Mouse (Mus musculus) telencephalon, adult 2 months (tissue): Measurements from ENCODE around the gene Txn1.

Experiments
- DNase-seq: peaks from one replicate; pipeline ENCODE4 v3.0.0-alpha.2; 2011; ENCODE audit warnings: low read depth, low spot score

Gene Txn1

DNA sequence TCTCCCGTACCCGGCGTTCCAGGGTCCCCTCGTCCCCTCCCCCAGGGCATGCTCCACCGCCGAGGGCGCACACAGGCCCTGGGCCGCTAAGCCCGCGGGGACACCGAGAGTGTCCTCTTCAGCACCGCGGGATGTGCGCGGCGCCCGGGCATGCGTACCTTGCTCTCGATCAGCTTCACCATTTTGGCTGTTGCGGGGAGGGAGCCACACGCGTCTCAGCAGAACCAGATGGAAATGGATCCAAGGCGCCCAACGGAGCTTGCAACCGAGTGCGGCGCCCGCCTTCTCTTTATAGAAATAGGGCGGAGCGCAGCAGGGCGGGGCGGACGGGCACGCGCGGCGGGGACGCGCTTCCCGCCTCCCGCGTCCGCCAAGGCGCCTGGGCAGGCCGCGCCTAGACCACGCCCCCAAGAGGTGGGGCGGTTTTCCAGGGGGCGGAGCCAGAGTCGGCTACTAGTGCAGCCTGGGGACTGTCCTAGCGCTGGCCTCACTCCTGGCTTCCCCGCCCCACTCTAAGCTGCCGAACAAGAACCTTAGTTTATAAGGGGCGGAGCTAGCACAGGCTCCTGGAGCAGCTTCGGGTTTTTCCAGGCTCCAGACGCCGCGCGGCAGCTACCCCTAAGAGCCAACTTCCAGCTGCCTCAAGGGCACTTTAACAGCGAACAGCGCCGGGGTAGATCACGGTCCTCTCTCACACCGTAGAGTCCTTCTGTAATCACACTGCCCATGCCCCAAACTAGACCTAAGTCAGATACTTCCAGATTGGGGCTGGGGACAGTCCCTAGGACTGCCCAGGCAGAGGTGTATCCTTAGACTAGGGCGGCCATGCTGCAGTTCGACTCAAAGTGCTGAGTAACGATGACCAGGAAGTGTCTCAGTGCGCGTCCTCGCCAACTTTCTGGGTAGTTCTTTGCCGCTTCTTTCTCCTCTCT lies at the start of gene Txn1:
Gene Txn1, minus strand, starts transcription at position 383 of the 932 bp plus-strand sequence.
- DNase-seq: peak; percentile 93

GRCm38 (mm10) chr4:58003501-58003900 lies 47.3 kb upstream of the Txn1 start:
- DNase-seq: no peak

- no peak for DNase-seq
Measured at GRCm38 (mm10) chr4:57991425-57991824, 35.2 kb upstream of the Txn1 start.

DNA sequence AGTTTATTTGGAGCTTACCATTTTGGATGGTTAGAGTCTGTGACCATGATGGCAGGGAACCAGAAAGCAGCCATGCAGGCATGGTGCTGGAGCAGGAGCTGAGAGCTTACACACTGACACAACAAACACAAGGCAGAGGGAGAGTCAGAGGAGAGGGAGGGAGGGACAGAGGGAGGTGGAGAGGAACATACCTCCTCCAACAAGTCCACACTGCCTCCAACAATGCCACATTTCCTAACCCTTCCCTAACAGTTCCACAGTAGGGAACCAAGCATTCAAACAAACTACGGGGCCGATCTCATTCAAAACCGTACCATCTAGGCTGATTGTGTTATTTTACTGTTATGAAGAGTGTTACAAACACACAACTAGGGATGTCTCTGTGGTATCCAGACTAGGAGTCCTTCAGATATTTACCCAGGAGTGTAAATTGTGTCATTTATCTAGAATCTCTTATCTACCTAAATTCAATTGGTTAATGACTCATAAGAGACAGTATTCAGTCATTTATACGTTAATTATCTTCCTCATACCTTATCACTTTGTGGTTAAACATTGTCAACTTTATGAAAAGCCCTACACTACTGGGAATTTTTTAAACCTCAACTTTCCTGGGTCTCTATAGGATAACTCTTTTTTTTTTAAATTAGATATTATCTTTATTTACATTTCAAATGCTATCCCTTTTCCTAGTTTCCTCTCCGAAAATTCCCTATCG lies 18.3 kb upstream of the Txn1 start:
- DNase-seq: no peak

DNA sequence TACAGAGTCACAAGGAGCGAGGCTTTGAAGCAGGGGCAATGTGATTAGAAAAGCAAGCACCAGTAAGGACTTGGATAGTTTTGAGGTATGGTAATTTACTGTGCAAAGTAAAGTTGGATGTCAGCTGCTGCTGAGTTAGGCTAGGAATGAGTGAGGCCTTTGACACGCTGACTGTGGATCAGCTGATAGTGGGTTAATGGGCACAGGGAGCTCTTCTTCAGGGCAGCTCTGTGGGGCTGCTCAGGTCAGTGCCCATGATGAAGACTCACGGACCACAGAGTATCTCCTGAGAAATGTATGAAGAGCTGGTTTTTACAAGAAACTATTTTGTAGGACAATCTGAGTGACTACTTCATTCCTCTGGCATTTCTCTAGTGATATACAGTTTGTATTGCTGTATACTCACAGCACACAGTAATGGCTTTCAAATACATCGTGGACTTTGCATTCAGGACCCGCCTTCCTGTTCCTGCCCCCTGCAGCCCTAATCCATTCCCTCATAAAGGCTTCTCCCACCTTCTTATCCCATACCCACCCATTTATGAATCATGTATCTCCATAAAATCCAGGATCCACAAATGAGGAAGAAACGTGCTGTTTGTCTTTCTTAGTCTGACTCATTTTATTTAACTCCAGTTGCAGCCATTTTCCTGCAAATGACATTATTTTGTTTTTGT lies 17.5 kb upstream of the Txn1 start:
- no peak for DNase-seq

- no peak for DNase-seq
Measured at GRCm38 (mm10) chr4:57970285-57970684, 14.1 kb upstream of the Txn1 start.

GRCm38 (mm10) chr4:57967195-57967594 lies 11.0 kb upstream of the Txn1 start:
- DNase-seq: no peak

DNA sequence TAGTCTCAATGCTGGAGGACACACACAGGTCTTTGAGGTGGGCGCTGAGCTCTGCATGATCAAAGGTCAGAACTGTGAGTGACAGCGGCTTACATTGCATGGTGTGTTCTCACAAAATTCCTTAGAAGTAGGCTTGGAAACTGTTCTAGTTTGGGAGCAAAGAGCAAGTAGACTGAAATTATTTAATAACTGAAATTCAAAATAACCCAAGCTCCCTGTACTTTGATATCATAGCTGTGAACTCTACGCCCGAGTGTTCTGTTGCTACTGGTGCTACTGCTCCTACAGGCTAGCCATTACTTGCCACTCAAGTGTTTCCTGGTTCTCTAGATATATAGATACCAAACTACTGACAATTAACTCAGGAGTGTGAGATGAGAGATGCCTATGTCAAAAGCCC lies 9.3 kb upstream of the Txn1 start:
- DNase-seq: no peak

- no peak for DNase-seq
Measured at GRCm38 (mm10) chr4:57964143-57964542, 7.9 kb upstream of the Txn1 start.

DNA sequence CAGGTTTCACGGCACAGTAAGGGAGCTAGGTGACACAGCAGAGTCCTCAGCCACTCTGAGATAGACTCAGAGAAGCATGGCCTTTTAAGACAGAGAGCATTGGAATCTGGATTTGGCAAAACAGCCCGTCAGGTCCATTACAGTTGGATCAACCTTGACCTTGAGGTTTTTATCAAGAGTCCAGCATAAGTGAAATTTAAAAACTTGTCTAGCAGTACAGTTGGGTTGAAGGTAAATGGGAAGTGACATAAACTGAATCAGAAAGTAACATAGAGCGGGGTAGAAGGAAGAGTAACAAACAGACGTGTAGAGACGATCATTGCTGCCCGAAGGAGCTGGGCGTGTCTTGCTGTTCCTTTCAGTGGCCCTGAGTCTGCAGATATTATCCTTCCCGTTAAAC lies 2.8 kb upstream of the Txn1 start:
- DNase-seq: no peak

- DNase-seq: no peak
Measured at GRCm38 (mm10) chr4:57958098-57958497, 1.9 kb upstream of the Txn1 start.

DNA sequence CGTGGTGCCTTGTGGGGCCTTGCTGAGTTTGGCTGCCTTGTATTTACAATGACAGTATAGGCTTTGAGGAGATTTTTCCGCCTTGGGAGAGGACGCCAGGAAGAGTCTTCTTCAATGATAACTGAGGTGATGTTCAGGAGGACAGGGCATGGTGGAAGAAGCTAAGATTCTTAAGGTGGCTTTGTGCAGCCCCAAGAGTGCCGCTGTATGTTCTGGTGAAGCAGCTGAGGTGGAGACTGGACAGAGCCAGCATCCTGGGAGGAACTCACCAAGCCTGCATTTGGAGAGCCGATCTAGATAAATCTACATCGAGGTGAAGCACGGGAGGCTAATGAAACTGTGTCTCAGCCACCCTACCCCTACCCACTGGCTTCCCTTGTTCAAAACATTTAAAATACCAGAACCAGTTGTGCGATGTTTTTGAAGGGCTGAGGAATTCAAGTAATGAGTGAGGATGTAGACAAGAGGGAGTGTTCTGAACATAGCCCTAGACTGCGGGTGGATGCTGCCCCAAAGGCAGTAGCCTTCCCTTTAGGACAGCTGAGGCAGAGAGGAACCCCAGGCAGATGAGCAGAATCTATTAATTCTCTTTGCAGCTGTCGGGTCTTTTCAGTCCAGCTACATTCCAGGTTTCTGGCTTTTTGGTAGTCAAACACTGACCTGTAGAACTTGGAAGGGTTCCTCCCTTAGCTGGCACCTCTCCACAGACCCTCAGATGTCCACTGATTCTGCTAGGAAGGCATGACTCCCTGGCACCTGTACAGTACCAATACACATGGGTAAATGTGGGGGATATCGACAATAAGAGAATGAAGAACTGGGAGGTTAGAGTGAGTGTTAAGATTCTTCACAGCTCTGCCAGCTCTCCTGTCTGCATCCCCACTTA lies 1.2 kb upstream of the Txn1 start:
- no peak for DNase-seq

- peak; percentile 32 for DNase-seq
Measured at GRCm38 (mm10) chr4:57955544-57955958, 660 bp downstream of the Txn1 start.

GRCm38 (mm10) chr4:57954991-57955390 lies 1.2 kb downstream of the Txn1 start:
- DNase-seq: no peak

- DNase-seq: no peak
Measured at GRCm38 (mm10) chr4:57954580-57954979, 1.6 kb downstream of the Txn1 start.

- DNase-seq: no peak
Measured at GRCm38 (mm10) chr4:57953796-57954195, 2.4 kb downstream of the Txn1 start.

GRCm38 (mm10) chr4:57952891-57953290 lies 3.3 kb downstream of the Txn1 start:
- DNase-seq: no peak

DNA sequence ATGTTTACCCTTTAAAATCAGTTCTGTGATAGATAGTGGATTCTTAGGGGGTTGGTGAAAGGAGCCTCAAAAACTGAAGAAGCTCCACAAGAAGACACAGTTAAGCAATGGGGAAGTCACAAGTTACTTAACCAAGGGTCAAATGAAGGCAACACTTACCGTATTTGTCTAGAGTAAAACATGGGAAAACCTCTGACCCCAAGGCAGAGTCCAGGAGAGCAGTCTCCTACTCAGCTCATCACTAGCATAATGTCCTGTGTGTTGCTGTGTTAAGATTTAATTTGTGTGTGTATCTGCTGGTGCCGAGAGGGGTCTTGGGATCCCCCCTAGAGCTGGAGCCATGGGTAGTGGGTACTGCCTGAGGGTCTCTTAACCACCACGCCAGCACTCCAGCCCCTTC lies 3.8 kb downstream of the Txn1 start:
- DNase-seq: no peak

DNA sequence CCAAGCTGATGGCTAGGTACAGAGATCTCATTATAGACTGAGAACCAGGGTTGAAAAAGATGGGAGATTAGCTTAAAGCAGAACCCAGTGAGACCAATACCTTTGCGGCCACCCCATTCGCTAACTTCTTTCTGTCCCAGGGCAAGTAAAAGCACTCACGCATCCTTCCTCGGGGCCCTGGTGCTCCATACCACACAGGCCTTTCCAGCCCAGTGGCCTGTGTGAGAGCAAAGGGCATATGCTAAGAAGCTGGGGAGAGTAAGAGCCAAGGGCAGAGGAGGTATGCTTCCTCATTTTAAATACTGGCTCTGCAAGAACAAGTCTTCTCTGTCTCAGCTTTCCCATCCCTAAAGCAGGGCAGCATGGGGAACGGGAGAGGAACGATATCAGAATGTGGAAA lies 6.3 kb downstream of the Txn1 start:
- no peak for DNase-seq

GRCm38 (mm10) chr4:57947476-57947875 lies 8.7 kb downstream of the Txn1 start:
- DNase-seq: no peak

- no peak for DNase-seq
Measured at GRCm38 (mm10) chr4:57947036-57947435, 9.2 kb downstream of the Txn1 start.
